Mouse (Mus musculus): ENCODE measurements around the gene Atxn7l3b. TPM values are rescaled to one million over a fixed set of nuclear protein-coding genes. Genes with fewer than 3 reads are reported as not detected.

Gene Atxn7l3b
- polyA plus RNA-seq, 1 experiment, result 79.3 TPM

DNA sequence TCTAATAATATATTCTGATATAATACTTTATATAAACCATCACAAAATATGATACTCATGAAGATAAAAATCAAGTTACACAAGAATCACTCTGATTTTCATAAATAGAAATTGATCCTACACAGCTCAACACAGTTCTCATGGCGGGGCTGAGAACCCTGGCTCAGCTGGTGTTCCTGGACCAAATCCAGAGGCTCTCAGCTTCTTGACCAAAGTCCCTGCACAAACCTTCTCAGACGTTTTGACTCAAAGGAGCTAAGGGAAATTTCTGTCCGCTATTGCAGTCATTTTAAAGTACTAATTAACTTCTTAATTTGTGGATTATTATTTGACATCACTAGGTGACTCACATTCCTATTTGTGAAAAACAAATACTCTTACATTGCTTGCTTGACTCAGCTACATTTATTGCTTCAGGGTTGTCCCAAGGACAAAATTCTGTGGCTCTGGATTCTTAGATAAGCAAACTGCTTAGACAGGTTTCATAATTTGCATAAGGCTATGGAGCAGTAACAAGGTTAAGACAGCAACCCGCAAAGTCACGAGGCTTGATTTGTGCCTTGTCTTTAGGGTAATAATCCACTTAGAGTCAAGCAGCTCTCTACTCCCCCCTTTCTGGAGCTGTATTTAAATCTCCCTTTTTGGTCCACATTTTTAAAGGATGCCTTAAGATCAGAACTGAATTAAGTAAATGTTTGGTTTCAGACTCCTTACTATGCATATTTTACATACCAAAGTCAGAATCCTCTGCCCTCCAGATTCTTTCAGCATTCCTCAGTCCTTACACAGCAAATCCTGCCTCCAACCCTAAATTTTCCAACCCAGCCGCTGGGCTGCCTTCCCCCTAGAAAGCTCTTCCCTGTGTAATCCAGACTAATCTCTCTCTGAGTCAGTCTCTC is 45.8 kb downstream of the Atxn7l3b start:
- TF ChIP-seq CTCF (IDR thresholded peaks at IDR 0.05; ENCODE audit: extremely low read depth, insufficient read depth, low read length) (no peak), POLR2A (IDR thresholded peaks at IDR 0.05; ENCODE audit: extremely low read depth, insufficient read depth, low read length) (no peak)
- H3K4me1 ChIP-seq (ENCODE audit: control insufficient read depth, insufficient read depth, low read length), result no peaks in the 10 kb centered on the region
- no peak overlapping the region for H3K4me3 ChIP-seq (ENCODE audit: insufficient read depth, low read length)
- no peak overlapping the region for H3K27ac ChIP-seq (ENCODE audit: insufficient read depth, low read length)

DNA sequence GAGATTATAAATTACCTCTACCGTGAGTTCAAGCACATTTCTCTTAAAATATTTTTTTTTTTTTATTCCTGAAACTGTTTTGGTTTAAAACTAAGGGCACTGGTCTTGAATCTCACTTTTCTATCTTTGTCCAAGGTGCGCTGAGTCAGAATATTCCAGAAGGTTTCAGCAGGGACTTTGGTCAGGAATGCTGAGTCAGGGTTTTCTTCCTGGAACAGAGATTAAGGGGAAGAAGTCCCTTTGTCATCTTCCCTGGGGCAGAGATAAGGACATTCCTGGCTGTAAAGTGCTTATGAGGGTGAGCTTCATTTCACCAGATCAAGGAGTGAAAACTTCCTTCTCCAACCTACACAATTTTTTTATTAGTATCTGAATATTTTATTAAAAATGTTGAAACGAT is 46.7 kb downstream of the Atxn7l3b start:
- Histone ChIP-seq H3K4me3 (ENCODE audit: insufficient read depth, low read length) (no peak overlapping the region), H3K4me1 (ENCODE audit: control insufficient read depth, insufficient read depth, low read length) (no peaks in the 10 kb centered on the region), H3K27ac (ENCODE audit: insufficient read depth, low read length) (no peak overlapping the region)
- TF ChIP-seq POLR2A (IDR thresholded peaks at IDR 0.05; ENCODE audit: extremely low read depth, insufficient read depth, low read length) (no peak), CTCF (IDR thresholded peaks at IDR 0.05; ENCODE audit: extremely low read depth, insufficient read depth, low read length) (no peak)

DNA sequence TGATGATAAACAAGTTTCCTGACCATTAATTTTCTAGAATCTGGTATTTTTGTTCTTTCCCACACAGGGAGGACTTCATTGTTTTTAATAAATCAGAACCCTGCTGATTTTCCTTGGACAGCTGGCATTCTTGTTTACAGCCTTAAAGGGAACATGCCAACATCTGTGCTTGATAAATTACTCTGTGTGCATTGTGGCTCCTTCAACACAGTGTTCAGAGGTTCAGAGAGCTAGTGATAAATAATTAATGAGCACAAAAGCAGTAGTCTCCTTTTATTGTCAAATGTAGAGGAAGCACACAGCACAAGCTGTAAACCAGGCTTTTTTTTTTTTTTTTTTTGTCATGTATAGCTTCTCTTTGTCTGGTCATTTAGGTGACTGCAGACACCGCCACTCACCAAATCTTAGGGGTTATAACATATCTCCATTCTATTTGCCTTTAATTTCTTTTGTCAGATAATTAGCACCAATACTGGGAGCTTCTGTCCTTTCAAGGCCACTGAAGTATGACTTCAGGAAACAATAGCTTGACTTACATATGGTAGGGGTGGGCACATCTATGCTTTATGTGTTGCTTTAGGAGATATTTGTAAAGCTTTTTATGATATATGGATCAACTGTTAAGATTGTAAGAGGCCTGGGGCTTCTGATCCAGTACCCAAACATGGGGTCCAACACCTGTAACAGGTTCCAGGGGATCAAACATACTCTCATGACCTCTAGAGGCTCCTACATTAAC is 52.0 kb downstream of the Atxn7l3b start:
- Histone ChIP-seq H3K4me3 (ENCODE audit: insufficient read depth, low read length) (no peak overlapping the region), H3K4me1 (ENCODE audit: control insufficient read depth, insufficient read depth, low read length) (no peaks in the 10 kb centered on the region), H3K27ac (ENCODE audit: insufficient read depth, low read length) (no peak overlapping the region)
- TF ChIP-seq CTCF (IDR thresholded peaks at IDR 0.05; ENCODE audit: extremely low read depth, insufficient read depth, low read length) (no peak), POLR2A (IDR thresholded peaks at IDR 0.05; ENCODE audit: extremely low read depth, insufficient read depth, low read length) (no peak)

Measured in cortical plate, adult 2 months (tissue).